Mouse (Mus musculus) left cerebral cortex, adult 11 months (tissue): ENCODE results near the gene Cntn4.
A peak's percentile ranks its signal among the peaks of the same experiment; 100 is the strongest.
"Not testable (repeated sequence)": the region's sequence is repeated elsewhere in the genome, so short reads cannot be mapped to it uniquely, and the experiment has no call there.

Source experiments
- DNase-seq: peaks from one replicate; pipeline ENCODE4 v3.0.0; 2022; ENCODE audit warnings: low spot score

Cntn4 gene

GRCm38 (mm10) chr6:106332466-106332865, 655.0 kb downstream of the Cntn4 start:
- no peak for DNase-seq

DNA sequence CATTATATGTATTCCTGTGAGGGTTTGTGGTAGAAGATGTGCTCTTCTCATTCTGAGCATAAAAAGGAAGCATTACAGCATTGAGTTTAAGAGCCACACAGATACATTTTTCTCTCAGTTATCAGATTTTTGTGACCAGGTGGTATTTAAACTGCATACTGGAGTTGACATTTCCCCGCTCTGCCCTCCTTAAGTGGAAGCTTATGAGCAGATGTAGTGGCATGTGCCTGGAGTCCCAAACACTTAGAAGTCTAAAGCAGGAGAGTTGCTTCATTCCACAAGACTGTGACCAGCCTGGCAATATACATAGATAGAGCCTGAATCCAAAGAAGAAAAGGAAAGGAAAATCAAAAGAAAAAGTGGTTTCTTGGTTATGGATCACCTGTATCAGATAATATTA, 655.5 kb downstream of the Cntn4 start:
- DNase-seq: no peak

GRCm38 (mm10) chr6:106335066-106335465, 657.6 kb downstream of the Cntn4 start:
- DNase-seq: no peak

DNA sequence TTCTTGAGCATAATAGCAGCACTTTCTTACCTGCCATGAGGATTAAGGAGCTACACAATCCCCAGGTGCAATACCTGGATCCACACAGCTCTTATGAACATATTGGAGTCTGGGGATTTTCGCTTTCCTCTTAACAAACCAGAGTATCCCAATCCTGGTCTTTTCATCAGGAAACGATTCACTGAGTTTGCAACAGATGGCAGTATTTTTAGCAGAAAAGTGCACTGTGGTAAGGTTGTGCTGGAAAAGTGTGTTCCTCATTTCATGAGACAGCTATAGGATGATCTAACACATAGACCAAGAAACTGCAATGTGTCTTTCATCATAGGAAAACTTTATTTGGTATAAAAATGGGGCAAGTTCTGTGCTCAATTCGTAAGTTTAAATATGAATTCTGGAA, 659.3 kb downstream of the Cntn4 start:
- DNase-seq: no peak

DNA sequence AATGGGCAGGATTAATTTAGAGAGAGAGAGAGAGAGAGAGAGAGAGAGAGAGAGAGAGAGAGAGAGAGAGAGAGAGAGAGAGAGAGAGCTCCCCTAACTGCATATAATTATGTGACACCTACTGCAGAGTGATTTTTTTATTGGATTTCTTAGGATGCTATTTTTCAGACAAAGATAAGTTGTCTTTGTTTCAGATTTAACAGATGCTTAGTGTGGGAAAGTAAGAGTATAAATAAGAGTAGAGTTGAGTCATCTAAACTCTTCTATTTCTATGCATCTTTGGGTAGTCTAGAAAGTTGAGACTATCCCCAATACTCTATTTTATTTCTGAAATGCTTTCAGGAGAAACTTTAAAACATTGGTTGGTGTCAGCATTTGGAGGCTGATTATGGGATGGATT, 660.4 kb downstream of the Cntn4 start:
- DNase-seq: no peak

GRCm38 (mm10) chr6:106341114-106341513, 663.7 kb downstream of the Cntn4 start:
- no peak for DNase-seq

DNA sequence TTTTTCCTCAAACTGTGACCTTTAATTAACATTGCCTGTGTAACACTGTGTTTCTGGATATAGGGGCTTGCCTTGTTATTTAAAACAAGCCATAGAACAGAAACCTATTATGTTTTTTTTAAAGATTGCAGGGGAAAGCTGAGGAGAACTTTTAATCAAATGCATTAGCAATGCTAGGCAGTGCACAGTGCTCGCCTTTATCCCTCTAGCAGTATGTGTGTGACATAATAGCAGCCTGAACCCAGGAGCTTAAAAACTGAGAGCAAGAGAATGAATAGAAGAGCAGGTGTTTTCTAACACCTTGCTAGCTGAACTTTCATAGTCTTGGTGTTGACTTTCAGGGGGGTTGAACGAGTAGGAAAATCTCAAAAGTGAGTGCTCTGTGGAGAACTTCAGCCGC, 672.6 kb downstream of the Cntn4 start:
- no peak for DNase-seq

DNA sequence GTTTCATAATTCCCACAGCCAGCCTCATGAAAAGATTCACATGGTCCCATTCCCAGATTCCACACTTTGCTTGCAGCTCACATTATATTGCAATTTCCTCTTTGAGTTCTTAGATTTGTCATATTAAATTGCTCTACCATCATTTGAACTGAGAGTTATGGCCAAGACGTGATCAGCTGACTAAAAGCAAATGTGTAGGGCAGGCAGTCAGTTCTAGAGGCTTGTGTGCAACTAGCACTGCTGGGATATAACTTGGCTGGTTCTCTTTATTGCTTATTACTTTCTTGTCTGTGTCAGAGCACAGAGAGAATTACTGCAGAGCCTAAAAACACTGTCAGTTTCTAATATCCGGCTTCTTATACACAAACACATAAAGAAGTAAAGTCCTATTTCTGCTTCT, 673.9 kb downstream of the Cntn4 start:
- no peak for DNase-seq

DNA sequence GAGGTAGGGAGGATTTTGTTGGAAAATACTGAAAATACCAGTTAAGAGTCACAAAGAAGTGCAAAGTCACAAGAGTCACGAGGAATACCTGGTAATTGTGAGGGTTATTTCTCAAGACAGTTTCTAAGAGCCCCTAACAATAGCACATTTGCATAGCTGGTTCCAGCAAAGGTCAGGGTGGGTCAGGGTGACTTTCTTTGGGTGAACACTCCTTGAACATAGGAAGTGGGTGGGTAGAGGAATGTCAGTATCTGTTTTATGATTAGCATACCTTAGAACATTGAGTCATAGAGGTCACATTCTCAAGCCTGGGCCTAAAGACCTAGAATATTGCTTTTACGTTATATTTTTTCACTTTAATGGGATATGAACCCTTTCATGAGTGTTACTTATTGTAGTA, 681.3 kb downstream of the Cntn4 start:
- not testable (repeated sequence) for DNase-seq

GRCm38 (mm10) chr6:106381288-106382025, 704.0 kb downstream of the Cntn4 start:
- peak; percentile 27 for DNase-seq

DNA sequence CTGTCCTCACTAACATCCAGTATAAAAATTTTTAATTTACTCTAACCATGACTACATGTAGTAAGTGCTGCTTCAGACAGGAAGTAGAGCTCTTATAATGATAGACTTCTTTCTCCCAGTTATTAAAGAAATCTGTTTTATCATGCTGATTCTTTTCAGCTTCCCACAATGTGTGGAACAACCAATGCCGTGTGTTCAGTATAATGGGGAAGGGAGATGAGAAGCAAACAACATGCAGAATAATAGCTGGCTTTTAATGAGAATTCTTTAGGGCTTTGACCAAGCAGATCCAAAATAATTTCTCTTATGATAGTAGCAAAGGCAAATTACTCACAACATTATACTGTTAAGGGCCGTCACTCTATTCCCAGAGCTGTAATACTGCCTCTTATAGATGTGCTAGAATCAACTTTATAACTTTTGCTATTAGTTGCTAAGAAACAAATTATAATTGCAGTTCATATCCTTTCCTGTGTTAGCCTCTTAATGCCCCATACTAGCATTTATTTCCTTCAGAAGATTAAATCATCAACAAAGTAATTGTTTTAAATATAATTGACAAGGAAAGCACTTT, 710.5 kb downstream of the Cntn4 start:
- DNase-seq: no peak

GRCm38 (mm10) chr6:106408014-106408413, 730.6 kb downstream of the Cntn4 start:
- no peak for DNase-seq

DNA sequence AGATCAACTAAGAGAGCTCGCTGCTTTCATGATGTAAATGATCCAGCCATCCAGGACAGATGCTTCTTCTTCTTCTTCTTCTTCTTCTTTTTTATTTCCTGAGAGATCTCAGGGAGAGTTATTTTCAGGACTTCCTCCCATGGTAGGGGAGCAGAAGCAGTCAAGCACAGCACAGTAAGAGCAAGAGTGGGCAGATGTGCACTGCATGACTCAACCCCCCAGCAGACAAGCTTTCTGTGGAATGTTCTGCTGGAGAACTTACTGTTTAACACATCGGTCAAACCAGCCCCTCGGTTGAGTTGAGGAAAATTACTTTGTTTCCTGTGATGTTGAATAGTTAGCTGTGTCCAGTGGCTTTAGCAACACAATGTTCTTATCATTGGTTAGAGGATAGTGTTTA, 731.2 kb downstream of the Cntn4 start:
- peak; percentile 31 for DNase-seq

- DNase-seq: no peak
Observed at GRCm38 (mm10) chr6:106422947-106423346, 745.5 kb downstream of the Cntn4 start.

GRCm38 (mm10) chr6:106423471-106423870, 746.0 kb downstream of the Cntn4 start:
- no peak for DNase-seq

- DNase-seq: no peak
Observed at GRCm38 (mm10) chr6:106426615-106427014, 749.2 kb downstream of the Cntn4 start.

DNA sequence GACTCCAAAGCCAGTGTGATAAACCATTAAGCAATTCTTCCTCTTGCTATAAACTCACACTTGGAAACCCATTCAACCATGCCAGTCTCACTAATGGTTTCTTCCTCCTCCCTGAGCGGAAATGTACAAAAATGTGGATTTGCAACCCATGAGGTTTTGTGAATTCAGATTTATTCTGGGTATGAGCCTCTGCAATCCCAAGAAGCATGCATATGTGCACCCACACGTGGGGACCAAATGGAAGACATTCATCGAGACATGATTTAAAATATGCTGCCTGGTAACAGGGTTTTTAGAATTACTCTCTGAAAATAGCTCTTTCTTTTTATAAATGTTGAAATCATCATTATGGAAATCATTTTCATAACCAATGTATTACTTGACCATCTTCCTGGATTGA, 754.0 kb downstream of the Cntn4 start:
- peak; percentile 43 for DNase-seq

DNA sequence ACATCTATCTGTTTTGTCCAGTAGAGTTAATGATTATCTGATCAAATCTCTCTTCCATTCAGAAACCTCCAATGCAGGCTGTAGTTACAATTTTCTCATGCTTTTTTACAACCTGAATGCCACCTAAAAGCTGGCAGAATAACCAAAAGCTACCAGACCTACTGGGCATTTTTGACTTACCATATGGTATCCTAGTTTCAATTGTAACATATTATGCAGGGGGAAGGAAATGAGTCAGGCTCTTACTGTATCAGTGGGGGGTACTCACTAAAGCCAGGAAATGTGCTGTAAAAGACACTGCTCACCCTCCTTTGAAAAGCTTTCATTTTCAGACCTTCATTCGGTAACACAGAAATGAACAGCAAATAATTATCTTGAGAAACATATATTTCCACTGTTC, 763.3 kb downstream of the Cntn4 start:
- DNase-seq: no peak

DNA sequence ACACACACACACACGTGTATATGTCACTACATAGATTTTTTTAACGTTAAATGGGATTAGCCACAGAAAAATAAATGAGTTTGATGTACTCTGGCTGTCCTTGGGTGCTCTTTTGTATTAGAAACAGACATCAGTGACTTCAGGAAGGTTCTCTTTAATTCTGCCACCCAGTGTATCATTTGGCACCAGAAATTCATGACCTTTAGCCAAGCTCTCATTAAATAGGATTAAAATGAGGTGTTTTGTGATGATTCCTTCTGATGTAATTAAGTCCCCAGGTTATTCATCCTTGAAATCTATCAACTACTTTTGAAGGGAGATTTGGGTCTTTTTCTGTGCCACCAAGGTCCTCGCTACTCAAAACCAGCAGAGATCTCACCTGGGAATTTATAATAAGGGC, 763.8 kb downstream of the Cntn4 start:
- DNase-seq: no peak

DNA sequence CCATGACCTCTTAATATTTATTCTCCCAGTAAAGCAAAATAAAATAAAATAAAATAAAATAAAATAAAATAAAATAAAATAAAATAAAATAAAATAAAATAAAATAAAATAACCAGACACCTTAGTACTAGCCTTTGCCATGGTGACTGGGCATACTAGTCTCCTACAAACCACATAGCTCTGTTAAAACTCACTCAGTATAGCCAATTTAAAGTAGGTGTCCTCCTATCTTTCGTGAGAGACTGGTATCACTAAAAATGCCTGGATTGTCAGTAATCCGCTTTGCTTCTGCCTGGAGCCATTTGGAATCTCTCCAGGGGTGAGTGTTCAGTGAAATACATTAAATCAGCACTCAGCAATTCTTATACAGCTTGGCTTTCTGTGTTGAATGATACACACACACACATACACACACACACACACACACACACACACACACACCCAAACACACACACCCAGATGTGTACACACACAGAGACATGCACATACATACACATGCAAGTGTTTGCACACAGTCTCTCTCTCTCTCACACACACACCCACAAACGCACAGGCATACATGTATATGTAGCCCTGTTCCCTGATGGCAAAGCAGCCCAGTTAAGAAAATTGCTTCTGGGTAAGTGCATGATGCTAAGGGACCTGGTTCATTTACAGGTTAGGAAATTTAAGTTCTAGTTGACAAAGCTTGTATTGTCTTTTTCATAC, 776.8 kb downstream of the Cntn4 start:
- no peak for DNase-seq

DNA sequence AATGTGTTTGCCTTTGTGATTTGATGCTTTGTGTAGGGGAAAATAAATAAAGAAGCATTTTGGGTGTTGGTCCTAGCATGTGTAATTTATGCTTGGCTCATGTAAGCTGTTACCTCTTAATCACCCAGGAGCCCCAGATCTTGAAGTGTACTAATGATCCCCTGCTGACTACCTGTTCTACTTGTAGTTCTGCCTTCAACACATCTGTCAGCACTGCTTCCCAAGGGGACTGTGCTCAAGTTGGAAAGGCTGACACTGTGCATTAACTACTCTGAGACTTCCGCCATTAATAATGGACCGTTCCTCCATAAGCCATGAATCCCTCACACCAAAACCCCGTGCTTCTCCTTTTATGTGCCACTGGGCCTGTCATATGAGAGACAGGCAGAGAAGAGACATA, 778.2 kb downstream of the Cntn4 start:
- no peak for DNase-seq

DNA sequence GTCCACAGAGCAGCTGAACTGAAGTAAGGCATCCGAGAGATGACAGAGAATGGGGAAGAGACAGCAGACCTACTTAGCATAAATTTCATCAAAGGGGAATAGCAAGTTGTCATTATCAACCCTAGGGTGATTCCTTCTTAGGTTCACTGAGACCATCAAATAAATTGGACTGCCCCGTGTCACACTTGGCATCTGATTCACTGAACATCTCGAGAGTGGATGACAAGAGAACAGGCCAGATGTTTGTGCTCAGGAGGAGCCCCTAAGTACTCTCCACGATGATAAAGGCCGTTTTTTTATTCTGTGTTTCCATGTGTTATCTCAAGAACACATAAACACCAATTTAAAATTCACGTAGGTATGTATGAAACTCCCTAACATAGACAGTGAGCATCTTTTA, 780.7 kb downstream of the Cntn4 start:
- DNase-seq: no peak

DNA sequence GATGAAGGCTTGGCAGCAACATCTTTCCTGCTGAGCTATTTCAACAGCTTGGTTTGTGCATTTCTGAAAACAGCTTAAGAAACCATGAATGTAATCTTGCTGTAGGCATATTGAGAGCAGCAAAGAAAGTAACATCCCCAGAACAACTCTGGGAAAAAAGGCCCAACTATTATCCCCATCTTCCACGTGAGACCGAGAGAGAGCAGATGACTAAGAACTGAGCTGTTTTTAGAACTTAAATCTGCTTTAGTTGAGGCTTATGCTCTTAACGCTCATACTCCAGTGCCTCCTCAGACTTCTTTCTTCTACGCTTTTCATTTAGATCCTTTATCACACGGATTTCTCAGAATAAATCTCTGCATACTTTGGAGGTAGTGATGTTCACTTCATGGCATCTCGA, 784.9 kb downstream of the Cntn4 start:
- DNase-seq: no peak
